Mouse (Mus musculus) monocyte, adult 5-6 weeks (primary cell): ENCODE measurements around the gene Stx4a. TPM values are rescaled to one million over a fixed set of nuclear protein-coding genes. Genes with fewer than 3 reads are reported as not detected.
A peak's percentile ranks its signal among the peaks of the same experiment; 100 is the strongest.
"Not testable (repeated sequence)": the region's sequence is repeated elsewhere in the genome, so short reads cannot be mapped to it uniquely, and the experiment has no call there.

Source experiments
- ATAC-seq: fragments of 153-309, 156-312 bp; replicated peaks from 2 replicates; pipeline ENCODE4 v1.8.0; 2017; ENCODE audit warnings: mild to moderate bottlenecking; ENCODE audit not compliant: low TSS enrichment, insufficient number of reproducible peaks, severe bottlenecking, poor library complexity, low FRiP score
- total RNA-seq: library from RNA; stranded (forward); fragments of 200-1000, 200-491, 200-594 nt; gene quantifications from 3 replicates; pipeline ENCODE4 v1.2.3, GENCODE M21; 2017

Gene Stx4a
- total RNA-seq, 1 experiment from 2014 or later, result 120 TPM

DNA sequence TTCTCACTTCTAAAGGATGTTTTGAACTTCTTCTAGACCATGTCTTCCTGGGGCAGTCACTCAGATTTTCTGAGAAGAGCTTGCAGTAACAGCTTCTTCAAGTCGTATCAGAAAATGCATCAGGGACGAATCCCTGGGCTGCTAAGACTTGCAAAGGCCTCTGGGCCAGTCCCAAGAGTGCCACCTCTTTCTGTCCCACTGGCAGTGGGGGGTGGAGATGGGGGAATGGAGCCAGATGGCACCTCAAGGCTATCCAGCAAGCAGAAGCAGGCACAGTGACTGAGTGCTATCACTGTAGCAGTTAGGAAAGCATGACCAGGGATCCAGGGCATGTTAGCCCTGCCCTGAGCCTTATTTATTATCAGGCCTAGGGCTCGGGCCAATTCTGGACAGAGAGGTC, 11.8 kb upstream of the Stx4a start:
- ATAC-seq, result no peak

DNA sequence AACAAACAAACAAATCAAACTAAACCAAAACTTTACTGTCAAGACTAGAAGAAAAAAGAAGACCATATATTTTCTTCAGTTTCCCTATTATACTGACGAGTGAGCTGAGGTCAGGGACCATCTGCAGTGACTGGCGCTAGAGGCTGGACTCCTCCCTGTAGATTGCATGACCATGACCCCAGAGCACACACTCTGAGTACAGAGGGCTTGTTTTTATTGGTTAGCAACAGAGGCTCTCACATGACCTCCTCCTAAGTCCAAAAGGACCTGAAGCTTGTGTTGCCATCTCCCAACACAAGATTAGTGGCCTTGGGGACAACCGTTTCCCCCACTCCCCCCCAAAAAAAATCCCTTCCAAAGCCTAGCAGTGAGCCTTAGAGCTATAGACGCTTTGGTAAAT, 10.3 kb upstream of the Stx4a start:
- ATAC-seq, result no peak

- ATAC-seq, result no peak
Observed at GRCm38 (mm10) chr7:127814241-127814921, 9.7 kb upstream of the Stx4a start.

DNA sequence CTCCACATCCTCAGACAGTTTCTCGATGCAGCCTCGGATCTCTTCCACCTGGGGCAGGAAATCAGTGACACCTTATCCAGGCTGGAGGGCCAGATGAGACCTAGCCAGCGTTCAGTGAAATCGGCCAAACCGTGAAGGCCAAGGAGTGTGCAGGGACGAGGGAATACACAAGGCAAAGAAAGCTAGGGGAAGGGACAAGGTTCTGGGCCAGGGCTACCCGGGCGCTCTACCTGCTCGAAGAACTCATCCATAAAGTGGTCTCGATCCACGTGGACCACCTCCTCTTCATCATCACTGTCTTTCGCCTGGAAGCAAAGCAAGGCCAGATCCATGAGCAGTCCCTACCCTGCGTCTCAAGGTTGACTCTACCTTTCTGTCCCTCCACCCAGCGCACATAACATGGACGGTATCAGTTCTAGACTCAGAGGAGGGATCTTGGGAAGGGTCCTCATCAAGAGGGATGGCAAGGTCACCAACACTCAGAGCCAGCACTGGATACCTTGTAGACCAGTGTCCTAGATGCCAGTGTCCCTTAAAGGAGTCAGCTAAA, 8.9 kb upstream of the Stx4a start:
- no peak for ATAC-seq

DNA sequence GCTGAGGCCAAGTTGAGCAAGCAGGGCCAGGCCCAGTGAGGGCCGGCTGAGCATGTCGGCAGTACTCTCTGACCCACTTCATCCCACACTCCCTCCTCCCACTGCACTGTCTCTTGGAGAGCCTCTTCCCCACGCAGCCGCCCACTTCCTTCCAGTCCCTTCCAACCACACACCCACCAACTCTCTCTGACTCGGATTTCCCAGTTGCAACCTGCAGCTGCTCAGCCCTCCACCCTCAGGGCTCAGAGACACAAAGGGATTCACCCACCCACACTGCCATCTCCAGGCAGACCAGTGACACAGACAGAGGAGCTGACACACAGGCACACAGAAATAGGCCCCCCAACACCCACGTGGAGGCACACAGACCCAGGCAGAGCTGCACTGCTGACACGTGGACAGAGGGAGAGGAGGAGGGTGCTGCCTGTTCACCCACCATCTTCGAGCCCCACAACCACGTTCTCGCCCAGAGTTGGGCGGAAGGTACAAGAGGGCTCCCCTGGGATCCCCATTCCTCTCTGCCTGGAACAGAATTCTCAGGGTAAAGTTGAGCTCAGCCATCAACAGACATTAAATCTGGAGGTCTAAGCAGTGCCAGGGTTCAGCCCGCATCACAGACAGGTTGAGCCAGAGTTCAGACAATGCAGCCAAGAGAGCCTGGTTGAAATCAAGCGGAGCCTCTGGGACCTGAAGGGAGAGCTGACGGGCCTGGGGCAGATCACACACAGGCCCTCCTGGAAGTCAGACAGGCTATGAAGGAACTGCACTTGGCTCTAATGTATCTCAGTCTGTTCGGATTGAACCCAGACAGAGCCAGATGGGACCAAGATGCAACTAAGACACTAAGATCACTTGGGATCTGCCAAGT, 7.9 kb upstream of the Stx4a start:
- ATAC-seq, result 0 out of 2 replicates have a peak, but pooled peaks have one; percentile 42

DNA sequence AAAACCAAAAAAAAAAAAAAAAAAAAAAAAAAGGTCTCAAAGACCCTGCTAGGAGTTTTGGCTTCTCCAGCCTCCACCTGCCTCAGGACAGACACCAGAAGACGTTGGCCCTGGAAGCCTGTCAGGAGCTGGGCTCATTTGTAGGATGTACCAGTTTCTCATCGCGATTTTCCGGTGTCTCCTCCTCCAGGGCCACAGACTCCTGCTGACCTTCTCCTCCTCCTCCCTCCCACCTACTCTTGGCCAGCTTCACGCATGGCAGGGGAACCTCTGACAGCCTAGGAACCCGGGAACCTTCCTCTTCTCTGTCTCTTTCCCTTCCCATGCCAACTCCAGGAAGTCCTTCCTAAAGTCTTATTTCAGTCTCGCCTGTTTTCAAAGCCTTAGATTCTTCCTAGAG, 7.0 kb upstream of the Stx4a start:
- ATAC-seq, result no peak

DNA sequence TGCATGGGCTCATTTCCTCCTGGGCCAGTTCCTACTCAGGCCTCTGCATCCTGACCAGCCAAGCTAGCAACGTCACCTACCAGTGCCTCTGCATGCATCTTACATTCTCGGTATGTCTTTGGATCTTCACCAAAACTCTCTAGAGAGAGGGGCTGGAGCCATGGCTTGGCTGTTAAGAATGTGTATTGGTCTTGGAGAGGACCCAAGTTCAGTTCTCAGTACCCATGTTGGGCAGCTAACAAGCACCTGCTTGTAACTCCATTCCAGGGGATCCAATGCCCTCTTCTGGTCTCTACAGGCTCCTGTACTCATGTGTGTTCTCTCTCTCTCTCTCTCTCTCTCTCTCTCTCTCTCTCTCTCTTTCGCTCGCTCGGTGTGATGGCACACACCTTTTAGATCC, 6.3 kb upstream of the Stx4a start:
- ATAC-seq, result no peak

DNA sequence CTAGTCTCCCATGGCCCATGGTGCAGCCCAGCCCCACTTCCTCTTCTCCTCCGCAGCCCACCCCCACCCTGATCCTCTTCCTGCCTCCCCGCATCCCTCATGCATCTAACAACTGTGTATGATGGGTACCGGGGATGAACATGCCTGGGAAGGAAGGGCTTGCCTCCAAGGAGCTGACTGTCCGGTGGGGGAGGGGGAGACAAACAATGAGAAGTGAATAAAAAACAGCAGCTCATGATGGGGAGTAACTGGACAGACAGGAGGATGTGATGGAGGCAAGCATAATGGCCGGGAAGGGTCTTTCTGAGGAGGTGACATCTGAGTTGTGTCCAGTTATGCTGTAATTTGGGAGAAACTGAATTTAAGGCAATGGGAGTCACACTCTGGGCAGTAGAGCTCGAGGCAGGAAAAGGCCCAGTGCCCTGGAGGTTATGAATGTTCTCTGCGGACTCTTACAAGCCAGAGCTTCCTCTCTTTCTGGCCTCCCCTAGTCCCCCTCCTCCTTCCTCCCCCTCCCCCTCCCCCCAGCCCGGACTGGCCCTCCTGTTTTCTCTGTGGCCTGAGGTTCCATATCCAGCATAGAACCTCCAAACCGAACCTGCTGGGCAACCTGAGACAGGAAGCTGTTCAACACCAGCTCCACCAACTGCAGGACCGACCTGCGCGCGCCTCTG, 3.1 kb upstream of the Stx4a start:
- no peak for ATAC-seq

DNA sequence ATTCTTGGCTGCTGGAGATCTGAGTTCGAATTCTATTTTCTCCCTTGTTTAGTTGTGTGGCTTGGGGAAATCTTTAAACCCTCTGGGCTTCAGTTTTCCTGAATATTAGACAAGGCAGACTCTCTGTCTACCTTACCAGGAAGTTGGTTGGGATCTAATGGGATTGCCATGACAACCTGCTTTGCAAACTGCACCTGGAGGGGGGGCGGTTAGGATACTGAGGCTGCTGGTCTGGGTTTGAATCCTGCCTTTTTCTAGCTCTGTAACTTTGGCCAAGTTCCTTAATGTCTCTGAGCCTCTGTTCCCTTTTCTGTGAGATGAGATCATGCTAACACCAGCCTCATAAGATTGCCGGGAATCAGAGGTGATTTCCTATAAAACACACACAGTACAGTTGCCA, 1.6 kb upstream of the Stx4a start:
- no peak for ATAC-seq

GRCm38 (mm10) chr7:127823236-127824171, 590 bp upstream of the Stx4a start:
- no peak for ATAC-seq

DNA sequence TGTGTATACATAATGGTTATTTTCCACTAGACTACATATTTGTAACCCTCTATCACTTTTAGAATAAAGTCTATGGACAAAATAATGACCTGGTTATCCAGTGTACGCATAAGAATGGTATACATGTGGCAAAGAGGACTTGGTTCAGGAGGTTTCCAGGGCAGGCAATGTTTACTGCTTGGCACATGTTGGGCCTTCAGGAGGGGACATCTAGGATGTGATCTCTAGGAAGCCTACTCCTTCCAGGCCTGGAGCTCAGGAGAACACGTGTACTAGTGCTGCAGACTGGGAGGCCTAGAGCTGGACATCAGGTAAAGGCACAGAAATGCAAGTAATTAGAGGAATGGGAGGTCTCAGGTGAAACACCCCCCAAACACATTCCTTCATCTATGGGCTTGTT, 11.5 kb downstream of the Stx4a start:
- no peak for ATAC-seq

DNA sequence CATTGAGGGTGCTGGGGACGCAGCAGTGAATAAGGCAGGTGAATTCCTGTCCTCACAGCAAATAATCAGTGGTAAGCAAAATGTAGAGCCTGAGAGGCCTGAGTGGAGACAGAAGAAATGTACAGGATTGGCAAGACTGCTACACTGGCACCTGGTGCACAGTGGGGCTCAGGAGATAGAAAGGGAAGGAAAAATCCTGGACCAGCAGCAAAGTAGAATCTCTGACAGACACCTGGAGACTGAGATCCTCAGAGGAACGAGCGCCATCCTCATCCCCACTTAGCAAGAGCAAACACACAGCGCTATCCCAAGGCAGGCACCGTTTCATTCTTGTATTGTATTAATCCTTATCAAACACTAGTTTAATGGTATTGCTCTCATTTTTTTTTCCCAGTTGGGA, 13.4 kb downstream of the Stx4a start:
- ATAC-seq, result no peak

DNA sequence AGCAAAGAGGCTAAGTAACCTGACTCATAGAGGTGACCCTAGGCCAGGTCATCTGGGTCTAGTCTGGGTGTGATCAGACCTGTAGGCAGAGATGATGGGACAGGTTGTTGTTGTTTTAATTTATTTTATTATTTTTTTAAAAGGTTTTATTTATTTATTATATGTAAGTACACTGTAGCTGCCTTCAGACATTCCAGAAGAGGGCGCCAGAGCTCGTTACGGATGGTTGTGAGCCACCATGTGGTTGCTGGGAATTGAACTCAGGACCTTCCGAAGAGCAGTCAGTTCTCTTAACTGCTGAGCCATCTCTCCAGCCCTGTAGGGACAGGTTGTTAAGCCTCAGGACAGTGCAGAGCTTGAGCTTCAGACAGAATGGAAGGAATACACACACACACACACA, 13.8 kb downstream of the Stx4a start:
- ATAC-seq, result not testable (repeated sequence)

GRCm38 (mm10) chr7:127840031-127840430, 15.9 kb downstream of the Stx4a start:
- ATAC-seq, result not testable (repeated sequence)

- peak; percentile 14; the same call in 1 of the 2 replicates for ATAC-seq
Observed at GRCm38 (mm10) chr7:127840886-127841285, 16.8 kb downstream of the Stx4a start.

DNA sequence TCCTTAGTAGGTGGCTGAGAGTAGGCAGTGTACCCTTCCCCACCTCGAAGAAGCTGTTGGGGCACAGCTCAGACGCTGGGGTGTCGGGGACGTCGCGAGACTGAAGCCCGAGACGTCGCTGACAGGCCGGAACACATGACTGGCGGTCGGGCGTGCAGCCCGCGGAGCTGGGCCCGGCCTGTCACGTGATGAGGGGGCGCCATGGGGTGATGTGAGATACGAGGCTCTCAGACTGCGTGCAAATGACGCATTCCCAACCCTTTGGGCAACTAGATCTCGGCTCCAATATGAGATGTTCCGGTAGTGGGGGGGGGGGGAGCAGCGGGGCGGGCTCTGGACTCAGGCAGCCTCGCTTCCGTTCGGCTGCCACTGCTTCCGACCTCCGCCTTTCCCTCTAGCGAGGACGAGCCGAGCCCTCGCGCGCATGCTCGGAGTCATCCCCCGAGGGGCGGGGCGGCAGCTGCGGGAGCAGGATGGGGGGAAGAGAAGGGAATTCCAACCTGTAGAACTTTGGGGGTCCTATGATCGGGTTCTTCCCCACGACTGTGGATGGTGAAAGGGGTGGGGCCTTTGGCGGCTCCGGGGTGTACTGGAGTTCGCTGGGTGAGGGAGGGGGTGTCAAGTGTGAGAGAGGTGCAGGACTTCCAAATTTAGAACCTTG, 17.4 kb downstream of the Stx4a start:
- ATAC-seq, result peak; percentile 80

DNA sequence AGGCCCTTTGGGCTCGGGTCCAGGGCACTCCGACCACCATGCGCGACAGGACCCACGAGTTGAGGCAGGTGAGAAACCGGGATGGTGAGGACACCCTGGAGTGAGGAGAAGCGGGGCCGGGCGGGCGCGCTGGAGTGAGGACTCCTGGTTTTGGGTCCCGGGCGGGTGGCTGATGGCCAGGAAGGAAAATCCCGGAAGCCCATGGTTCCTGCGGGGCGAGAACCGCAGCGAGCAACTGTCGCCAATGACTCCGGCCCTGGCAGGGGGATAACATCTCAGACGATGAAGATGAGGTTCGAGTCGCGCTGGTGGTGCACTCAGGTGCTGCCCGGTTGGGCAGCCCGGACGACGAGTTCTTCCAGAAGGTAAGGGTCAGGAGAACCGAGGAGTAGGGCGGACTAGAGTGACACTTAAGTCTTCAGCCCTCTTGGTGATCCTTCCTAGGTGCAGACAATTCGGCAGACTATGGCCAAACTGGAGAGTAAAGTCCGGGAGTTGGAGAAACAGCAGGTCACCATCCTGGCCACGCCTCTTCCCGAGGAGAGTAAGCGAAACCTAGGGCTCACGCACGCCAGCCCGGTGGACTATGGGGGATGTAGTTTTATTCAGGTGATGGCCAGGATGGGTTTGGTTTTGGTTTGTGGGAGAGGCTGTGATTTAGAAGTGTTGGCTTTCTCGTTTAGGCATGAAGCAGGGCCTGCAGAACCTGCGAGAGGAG, 18.1 kb downstream of the Stx4a start:
- ATAC-seq, result peak; percentile 83
